18 mouse cellular contexts compared by ENCODE assay signal in the genomic region with DNA sequence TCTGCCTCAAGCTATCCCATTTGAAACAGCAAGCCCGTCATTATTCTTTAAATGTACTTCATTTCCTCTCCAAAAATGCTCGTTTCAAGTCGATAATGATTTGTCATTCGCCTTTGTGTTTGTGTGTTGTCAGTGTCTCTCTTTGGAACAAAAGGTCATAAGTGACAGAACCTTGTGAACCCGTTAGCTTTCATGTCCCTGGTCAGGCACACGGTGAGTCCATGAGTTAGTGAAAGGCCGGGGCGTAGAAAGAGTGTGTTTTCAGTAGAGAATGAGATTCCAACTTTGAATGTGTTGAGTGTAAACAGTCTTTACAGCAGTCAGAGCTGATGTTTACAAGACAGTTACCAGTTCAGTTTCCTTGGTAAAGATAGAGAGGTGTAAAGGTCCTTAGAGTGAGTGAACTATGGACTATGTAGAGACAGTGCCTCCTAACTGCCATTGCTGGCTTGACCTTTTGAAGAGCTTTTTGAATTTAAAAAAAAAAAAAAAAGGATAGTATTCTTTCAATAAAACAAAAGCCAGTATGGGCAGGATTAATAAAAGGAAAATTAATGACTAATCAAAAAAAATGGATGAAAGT.
"Had no signal": no experiment of that assay in that cellular context is flagged by ENCODE, and none has a peak within 500 bp of the region (broad histone marks: within the 10 kb centered on the region; RNA-seq: fewer than 3 reads in every experiment).

No protein-coding gene starts in this region.

- DNase-seq: lung, adult 2 months; lung, postnatal 14 days; lung, postnatal 4 days; midbrain, embryonic 14.5 days; right cerebral cortex, postnatal 14 days; thymus, adult 18-20 months; thymus, postnatal 14 days; thymus, postnatal 36 days had no signal

- H3K4me1 ChIP-seq: midbrain, embryonic 12.5 days; neural tube, embryonic 15.5 days; stomach, embryonic 15.5 days had no signal

- H3K36me3 ChIP-seq: lung, embryonic 15.5 days; midbrain, embryonic 10.5 days; midbrain, embryonic 12.5 days; neural tube, embryonic 13.5 days; neural tube, embryonic 15.5 days; stomach, embryonic 15.5 days had no signal

- H3K9ac ChIP-seq: liver, embryonic 14.5 days; lung, embryonic 15.5 days; midbrain, embryonic 12.5 days; neural tube, embryonic 13.5 days; neural tube, embryonic 15.5 days; stomach, embryonic 15.5 days had no signal

- H3K9me3 ChIP-seq: lung, embryonic 15.5 days; midbrain, embryonic 10.5 days; midbrain, embryonic 12.5 days; neural tube, embryonic 13.5 days; neural tube, embryonic 15.5 days; stomach, embryonic 15.5 days had no signal

- H3K4me3 ChIP-seq: lung, embryonic 15.5 days; midbrain, embryonic 10.5 days; midbrain, embryonic 12.5 days; myocyte; neural tube, embryonic 13.5 days; neural tube, embryonic 15.5 days; stomach, embryonic 15.5 days had no signal

- H3K27ac ChIP-seq: liver, embryonic 14.5 days; lung, embryonic 15.5 days; midbrain, embryonic 10.5 days; midbrain, embryonic 12.5 days; neural tube, embryonic 13.5 days; neural tube, embryonic 15.5 days; stomach, embryonic 15.5 days had no signal

- H3K27me3 ChIP-seq: lung, embryonic 15.5 days; midbrain, embryonic 12.5 days; neural tube, embryonic 13.5 days; neural tube, embryonic 15.5 days; stomach, embryonic 15.5 days had no signal

- H3K4me2 ChIP-seq: lung, embryonic 15.5 days; midbrain, embryonic 12.5 days; neural tube, embryonic 13.5 days; neural tube, embryonic 15.5 days; stomach, embryonic 15.5 days had no signal

- ATAC-seq: lung, postnatal 0 days; midbrain, embryonic 16.5 days had no signal
